Mouse (Mus musculus) B cell, adult 62 days (primary cell): ENCODE measurements around the gene Btbd35f22. TPM values are rescaled to one million over a fixed set of nuclear protein-coding genes. Genes with fewer than 3 reads are reported as not detected.

ENCODE experiments used
- total RNA-seq: library from RNA; stranded (reverse); gene quantifications from 4 replicates; pipeline ENCODE4 v1.2.4, GENCODE M21; 2023

Gene Btbd35f22
- not detected in 4 replicates for total RNA-seq

DNA sequence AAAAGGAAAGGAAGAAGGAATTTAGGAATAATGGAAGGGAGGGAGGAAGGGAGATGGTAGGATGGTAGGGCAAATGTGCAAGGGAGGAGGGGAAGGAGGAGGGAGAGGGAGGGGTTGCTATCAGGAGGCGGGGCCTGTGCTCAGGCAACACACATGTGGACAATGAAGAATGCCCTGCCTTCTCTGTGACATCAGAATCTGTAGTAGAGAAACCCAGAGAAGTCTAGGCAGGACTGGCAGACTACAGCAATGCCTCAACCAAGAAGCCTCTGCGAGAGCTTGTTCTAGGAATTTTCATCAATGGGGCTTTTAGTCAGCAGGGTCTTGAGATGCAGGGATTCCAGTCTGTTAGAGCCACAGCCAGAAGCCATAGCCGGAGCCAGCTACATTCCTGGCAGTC, at the start of gene Btbd35f22:
Gene Btbd35f22 (plus strand): TSS at position 301 of the 400 bp plus-strand sequence.

Other genes starting within 250 kb of the Btbd35f22 start
- not detected in 4 replicates for gene Gm21637, start 85.8 kb upstream of the Btbd35f22 start, total RNA-seq
- gene Btbd35f2, start 230.6 kb downstream of the Btbd35f22 start, total RNA-seq: not detected in 4 replicates